Mouse (Mus musculus): ENCODE data around the gene Fancc. TPM values are rescaled to one million over a fixed set of nuclear protein-coding genes. Genes with fewer than 3 reads are reported as not detected.

The Fancc gene
- polyA plus RNA-seq, 1 experiment from 2014 or later: 17.1 TPM

GRCm38 (mm10) chr13:63256807-63257206, 240.3 kb downstream of the Fancc start:
- H3K9ac ChIP-seq (ENCODE audit: low read depth, low read length): no peak overlapping the region
- H3K27ac ChIP-seq (replicated peaks; ENCODE audit: low read depth, low read length): no peak overlapping the region
- H3K4me1 ChIP-seq (ENCODE audit: control insufficient read depth, insufficient read depth, low read length): peaks cover 58% of the 10 kb centered on the region
- ATAC-seq (ENCODE audit: low read depth) (peak; percentile 62), DNase-seq (ENCODE audit: low spot score) (peak; percentile 73)
- H3K27me3 ChIP-seq (replicated peaks; ENCODE audit: control insufficient read depth, insufficient read depth, low read length): no peaks in the 10 kb centered on the region
- H3K4me2 ChIP-seq (ENCODE audit: low read depth, low read length): no peak overlapping the region
- peaks cover 40% of the 10 kb centered on the region for H3K36me3 ChIP-seq (ENCODE audit: control insufficient read depth, insufficient read depth, low read length)
- H3K9me3 ChIP-seq (ENCODE audit: control insufficient read depth, low read length): no peaks in the 10 kb centered on the region
- 58% methylated on average over 7 of the region's 7 CpGs for whole genome bisulfite sequencing
- no peak overlapping the region for H3K4me3 ChIP-seq (ENCODE audit: low read depth, low read length)

- WGBS: 71% methylated on average over 6 of the region's 6 CpGs
- Histone ChIP-seq H3K9ac (ENCODE audit: low read depth, low read length) (no peak overlapping the region), H3K27ac (replicated peaks; ENCODE audit: low read depth, low read length) (peak overlapping the region; percentile 29; the same call in 1 of the 2 replicates), H3K4me3 (ENCODE audit: low read depth, low read length) (no peak overlapping the region), H3K9me3 (ENCODE audit: control insufficient read depth, low read length) (no peaks in the 10 kb centered on the region), H3K27me3 (replicated peaks; ENCODE audit: control insufficient read depth, insufficient read depth, low read length) (no peaks in the 10 kb centered on the region), H3K36me3 (ENCODE audit: control insufficient read depth, insufficient read depth, low read length) (peaks cover 35% of the 10 kb centered on the region), H3K4me1 (ENCODE audit: control insufficient read depth, insufficient read depth, low read length) (peaks cover 58% of the 10 kb centered on the region), H3K4me2 (ENCODE audit: low read depth, low read length) (no peak overlapping the region)
- ATAC-seq (ENCODE audit: low read depth): no peak
- DNase-seq (ENCODE audit: low spot score): no peak
These were observed 240.9 kb downstream of the Fancc start for GRCm38 (mm10) chr13:63256146-63256545.

GRCm38 (mm10) chr13:63255519-63256011, 241.5 kb downstream of the Fancc start:
- ATAC-seq (ENCODE audit: low read depth): no peak
- DNase-seq (ENCODE audit: low spot score): no peak
- Histone ChIP-seq H3K9me3 (ENCODE audit: control insufficient read depth, low read length) (no peaks in the 10 kb centered on the region), H3K27ac (replicated peaks; ENCODE audit: low read depth, low read length) (0 out of 2 replicates have a peak overlapping the region, but pooled peaks have one; percentile 48), H3K4me1 (ENCODE audit: control insufficient read depth, insufficient read depth, low read length) (peaks cover 58% of the 10 kb centered on the region), H3K4me2 (ENCODE audit: low read depth, low read length) (no peak overlapping the region), H3K36me3 (ENCODE audit: control insufficient read depth, insufficient read depth, low read length) (peaks cover 35% of the 10 kb centered on the region), H3K4me3 (ENCODE audit: low read depth, low read length) (no peak overlapping the region), H3K9ac (ENCODE audit: low read depth, low read length) (0 out of 2 replicates have a peak overlapping the region, but pooled peaks have one; percentile 4), H3K27me3 (replicated peaks; ENCODE audit: control insufficient read depth, insufficient read depth, low read length) (no peaks in the 10 kb centered on the region)
- 71% methylated on average over 5 of the region's 5 CpGs for WGBS

- Histone ChIP-seq H3K36me3 (ENCODE audit: control insufficient read depth, insufficient read depth, low read length) (peaks cover 35% of the 10 kb centered on the region), H3K4me3 (ENCODE audit: low read depth, low read length) (no peak overlapping the region), H3K27ac (replicated peaks; ENCODE audit: low read depth, low read length) (no peak overlapping the region), H3K27me3 (replicated peaks; ENCODE audit: control insufficient read depth, insufficient read depth, low read length) (no peaks in the 10 kb centered on the region), H3K9me3 (ENCODE audit: control insufficient read depth, low read length) (no peaks in the 10 kb centered on the region), H3K4me1 (ENCODE audit: control insufficient read depth, insufficient read depth, low read length) (peaks cover 58% of the 10 kb centered on the region), H3K4me2 (ENCODE audit: low read depth, low read length) (no peak overlapping the region), H3K9ac (ENCODE audit: low read depth, low read length) (no peak overlapping the region)
- DNase-seq (ENCODE audit: low spot score): no peak
- 80% methylated on average over 7 of the region's 7 CpGs for WGBS
- ATAC-seq (ENCODE audit: low read depth): no peak
These were observed 243.0 kb downstream of the Fancc start for GRCm38 (mm10) chr13:63253886-63254636.

- H3K4me1 ChIP-seq (ENCODE audit: control insufficient read depth, insufficient read depth, low read length): peaks cover 57% of the 10 kb centered on the region
- peak overlapping the region; percentile 18; the same call in 1 of the 2 replicates for H3K4me2 ChIP-seq (ENCODE audit: low read depth, low read length)
- 51% methylated on average over 5 of the region's 5 CpGs for WGBS
These were observed 243.9 kb downstream of the Fancc start for GRCm38 (mm10) chr13:63253147-63253546.

GRCm38 (mm10) chr13:63252295-63253010, 244.6 kb downstream of the Fancc start:
- whole genome bisulfite sequencing: 51% methylated on average over 2 of the region's 2 CpGs
- H3K4me2 ChIP-seq (ENCODE audit: low read depth, low read length): peak overlapping the region; percentile 42
- ATAC-seq (ENCODE audit: low read depth) (no peak), DNase-seq (ENCODE audit: low spot score) (peak; percentile 56)
- peaks cover 38% of the 10 kb centered on the region for H3K36me3 ChIP-seq (ENCODE audit: control insufficient read depth, insufficient read depth, low read length)
- H3K4me3 ChIP-seq (ENCODE audit: low read depth, low read length): no peak overlapping the region
- peak overlapping the region; percentile 55 for H3K27ac ChIP-seq (replicated peaks; ENCODE audit: low read depth, low read length)
- peaks cover 60% of the 10 kb centered on the region for H3K4me1 ChIP-seq (ENCODE audit: control insufficient read depth, insufficient read depth, low read length)
- H3K27me3 ChIP-seq (replicated peaks; ENCODE audit: control insufficient read depth, insufficient read depth, low read length): no peaks in the 10 kb centered on the region
- no peak overlapping the region for H3K9ac ChIP-seq (ENCODE audit: low read depth, low read length)
- no peaks in the 10 kb centered on the region for H3K9me3 ChIP-seq (ENCODE audit: control insufficient read depth, low read length)

More at GRCm38 (mm10) chr13:63253147-63253546, 243.9 kb downstream of the Fancc start:
- Histone ChIP-seq H3K9me3 (ENCODE audit: control insufficient read depth, low read length) (no peaks in the 10 kb centered on the region), H3K9ac (ENCODE audit: low read depth, low read length) (no peak overlapping the region), H3K27me3 (replicated peaks; ENCODE audit: control insufficient read depth, insufficient read depth, low read length) (no peaks in the 10 kb centered on the region), H3K36me3 (ENCODE audit: control insufficient read depth, insufficient read depth, low read length) (peaks cover 35% of the 10 kb centered on the region), H3K27ac (replicated peaks; ENCODE audit: low read depth, low read length) (peak overlapping the region; percentile 55), H3K4me3 (ENCODE audit: low read depth, low read length) (no peak overlapping the region)
- no peak for ATAC-seq (ENCODE audit: low read depth)
- no peak for DNase-seq (ENCODE audit: low spot score)

GRCm38 (mm10) chr13:63251118-63251889, 245.8 kb downstream of the Fancc start:
- no peaks in the 10 kb centered on the region for H3K27me3 ChIP-seq (replicated peaks; ENCODE audit: control insufficient read depth, insufficient read depth, low read length)
- H3K4me2 ChIP-seq (ENCODE audit: low read depth, low read length): peak overlapping the region; percentile 42
- H3K9ac ChIP-seq (ENCODE audit: low read depth, low read length): peak overlapping the region; percentile 47
- DNase-seq (ENCODE audit: low spot score): peak; percentile 74
- ATAC-seq (ENCODE audit: low read depth): peak; percentile 41; the same call in 1 of the 2 replicates
- WGBS: 46% methylated on average over 12 of the region's 12 CpGs
- peak overlapping the region; percentile 19 for H3K4me3 ChIP-seq (ENCODE audit: low read depth, low read length)
- H3K4me1 ChIP-seq (ENCODE audit: control insufficient read depth, insufficient read depth, low read length): peaks cover 72% of the 10 kb centered on the region
- peak overlapping the region; percentile 59 for H3K27ac ChIP-seq (replicated peaks; ENCODE audit: low read depth, low read length)
- peaks cover 29% of the 10 kb centered on the region for H3K36me3 ChIP-seq (ENCODE audit: control insufficient read depth, insufficient read depth, low read length)
- H3K9me3 ChIP-seq (ENCODE audit: control insufficient read depth, low read length): no peaks in the 10 kb centered on the region

- DNase-seq (ENCODE audit: low spot score) (no peak), ATAC-seq (ENCODE audit: low read depth) (no peak)
- 79% methylated on average over 8 of the region's 8 CpGs for WGBS
- H3K9ac ChIP-seq (ENCODE audit: low read depth, low read length): peak overlapping the region; percentile 47
- peak overlapping the region; percentile 42 for H3K4me2 ChIP-seq (ENCODE audit: low read depth, low read length)
- peaks cover 78% of the 10 kb centered on the region for H3K4me1 ChIP-seq (ENCODE audit: control insufficient read depth, insufficient read depth, low read length)
- peak overlapping the region; percentile 59 for H3K27ac ChIP-seq (replicated peaks; ENCODE audit: low read depth, low read length)
- no peaks in the 10 kb centered on the region for H3K27me3 ChIP-seq (replicated peaks; ENCODE audit: control insufficient read depth, insufficient read depth, low read length)
- H3K36me3 ChIP-seq (ENCODE audit: control insufficient read depth, insufficient read depth, low read length): peaks cover 22% of the 10 kb centered on the region
- H3K4me3 ChIP-seq (ENCODE audit: low read depth, low read length): peak overlapping the region; percentile 19; the same call in 1 of the 2 replicates
- H3K9me3 ChIP-seq (ENCODE audit: control insufficient read depth, low read length): no peaks in the 10 kb centered on the region
These were observed 246.6 kb downstream of the Fancc start for GRCm38 (mm10) chr13:63250441-63250980.

All from embryonic facial prominence, embryonic 14.5 days (tissue).